Mouse (Mus musculus) brain, embryonic 14.5 days (tissue): Measurements from ENCODE around the gene Ndufa6.

ENCODE experiments used
- CTCF ChIP-seq: fragments of 200-500 bp; IDR thresholded peaks from 2 replicates; pipeline ENCODE4 v1.5.1; 2012; ENCODE audit warnings: inconsistent platforms, mild to moderate bottlenecking, moderate library complexity, borderline replicate concordance; ENCODE audit not compliant: insufficient read depth, insufficient read length; ENCODE audit errors: extremely low read depth
- POLR2A ChIP-seq: fragments of 200-500 bp; IDR thresholded peaks from 2 replicates; pipeline ENCODE4 v1.6.1; 2012; ENCODE audit warnings: mild to moderate bottlenecking, inconsistent platforms, borderline replicate concordance; ENCODE audit not compliant: poor library complexity, insufficient read depth, insufficient read length, severe bottlenecking; ENCODE audit errors: extremely low read depth

DNA sequence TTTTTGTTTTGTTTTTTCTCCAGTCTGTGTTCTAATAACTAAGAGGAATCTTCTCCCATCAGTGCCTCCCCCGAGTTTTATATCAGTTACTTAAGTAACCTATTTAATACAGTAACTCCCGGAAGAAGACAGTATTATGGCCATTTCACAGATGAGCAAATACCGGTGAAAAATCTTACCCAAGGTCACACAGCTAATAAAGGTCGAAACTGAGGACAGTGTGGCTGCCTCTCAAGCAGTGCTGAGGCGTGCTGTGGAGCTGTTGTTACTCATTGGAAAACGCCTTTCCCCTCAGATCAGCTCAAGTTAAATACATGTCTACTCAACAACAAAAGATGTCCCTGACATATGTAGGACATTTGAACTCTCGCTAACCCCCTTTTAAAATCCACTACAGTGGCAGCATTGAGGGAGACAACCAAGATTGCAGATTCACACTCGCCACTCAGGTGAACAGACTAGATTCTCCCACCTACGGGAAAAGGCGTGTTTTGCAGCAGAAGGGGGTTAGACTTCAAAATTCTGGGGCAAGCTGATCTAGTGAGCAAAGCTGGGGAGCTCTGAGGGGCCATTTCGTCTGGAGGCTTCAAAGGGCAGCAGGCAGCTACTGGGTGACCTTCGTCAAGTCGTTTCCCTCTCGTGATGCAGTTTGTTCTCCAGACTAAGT, 911 bp downstream of the Ndufa6 start:
- TF ChIP-seq CTCF (no peak), POLR2A (no peak)
